Mouse (Mus musculus) heart, embryonic 15.5 days (tissue): ENCODE data around the gene Olfr95. TPM values are rescaled to one million over a fixed set of nuclear protein-coding genes. Genes with fewer than 3 reads are reported as not detected.
"Not testable (repeated sequence)": the region's sequence is repeated elsewhere in the genome, so short reads cannot be mapped to it uniquely, and the experiment has no call there.

Experiments
- ATAC-seq: fragments of 200-750 bp; cut with Nextera tagmentation; replicated peaks from 2 replicates; pipeline ENCODE4 v1.8.0; 2017; ENCODE audit warnings: low read depth, moderate TSS enrichment; ENCODE audit not compliant: insufficient number of reproducible peaks, insufficient read depth, low FRiP score
- H3K27ac ChIP-seq: fragments of 300-500 bp; sonication (generic); 2 replicates; pipeline ENCODE4 v1.5.1; 2015; ENCODE audit warnings: mild to moderate bottlenecking, inconsistent platforms
- H3K27me3 ChIP-seq: fragments of 300-500 bp; sonication (generic); 2 replicates; pipeline ENCODE4 v1.6.1; 2015; ENCODE audit warnings: inconsistent platforms
- H3K36me3 ChIP-seq: fragments of 300-500 bp; sonication (generic); 2 replicates; pipeline ENCODE4 v1.6.1; 2015; ENCODE audit warnings: mild to moderate bottlenecking, inconsistent platforms
- H3K4me1 ChIP-seq: fragments of 300-500 bp; sonication (generic); replicated peaks from 2 replicates; pipeline ENCODE4 v1.6.1; 2015; ENCODE audit warnings: inconsistent platforms
- H3K4me2 ChIP-seq: fragments of 300-500 bp; sonication (generic); 2 replicates; pipeline ENCODE4 v1.6.1; 2015; ENCODE audit warnings: inconsistent platforms, mild to moderate bottlenecking, moderate library complexity
- H3K4me3 ChIP-seq: fragments of 300-500 bp; sonication (generic); 2 replicates; pipeline ENCODE4 v1.5.1; 2015; ENCODE audit warnings: mild to moderate bottlenecking, inconsistent platforms
- H3K9ac ChIP-seq: fragments of 300-500 bp; sonication (generic); 2 replicates; pipeline ENCODE4 v1.6.1; 2015; ENCODE audit warnings: mild to moderate bottlenecking, inconsistent platforms
- H3K9me3 ChIP-seq: fragments of 300-500 bp; sonication (generic); replicated peaks from 2 replicates; pipeline ENCODE4 v1.6.1; 2016; ENCODE audit warnings: inconsistent platforms
- WGBS: fragments of 180-500 bp; shearing (Covaris S2); methylation state at CpG from one replicate; pipeline ENCODE4 v1.1.7; 2015; ENCODE audit warnings: mixed read lengths; 5-methylcytosine and 5-hydroxymethylcytosine counted together
- polyA plus RNA-seq: library from polyadenylated mRNA; unstranded; fragments of >200 nt; fragmentation: Nextera tagmentation; extraction: Ambion mirVana; gene quantifications from 2 replicates; pipeline ENCODE4 v1.2.1, GENCODE M21; 2015

Olfr95 gene
- polyA plus RNA-seq, result not detected in 2 replicates

GRCm38 (mm10) chr17:37213018-37213417 is at the start of gene Olfr95:
Gene Olfr95 (minus strand): TSS chr17:37213118.
- H3K27me3 ChIP-seq, result peaks cover 22% of the 10 kb centered on the region
- no peak for ATAC-seq

GRCm38 (mm10) chr17:37250544-37250943 is 37.6 kb upstream of the Olfr95 start:
- Histone ChIP-seq H3K9me3 (no peaks in the 10 kb centered on the region), H3K27ac (no peak overlapping the region), H3K36me3 (no peaks in the 10 kb centered on the region), H3K9ac (no peak overlapping the region), H3K4me2 (no peak overlapping the region), H3K27me3 (no peaks in the 10 kb centered on the region), H3K4me3 (no peak overlapping the region), H3K4me1 (no peaks in the 10 kb centered on the region)
- no peak for ATAC-seq
- WGBS, result 10% methylated on average over 1 of the region's 1 CpGs

More at GRCm38 (mm10) chr17:37213018-37213417, at the start of gene Olfr95:
- WGBS, result 67% methylated on average over 3 of the region's 3 CpGs
- Histone ChIP-seq H3K9ac (no peak within 1 kb of the TSS), H3K4me2 (no peak within 1 kb of the TSS), H3K4me3 (no peak within 1 kb of the TSS), H3K36me3 (no peaks in the 10 kb centered on the region), H3K4me1 (peaks cover 5% of the 10 kb centered on the region; the same call in 1 of the 2 replicates), H3K27ac (no peak within 1 kb of the TSS), H3K9me3 (no peaks in the 10 kb centered on the region)

DNA sequence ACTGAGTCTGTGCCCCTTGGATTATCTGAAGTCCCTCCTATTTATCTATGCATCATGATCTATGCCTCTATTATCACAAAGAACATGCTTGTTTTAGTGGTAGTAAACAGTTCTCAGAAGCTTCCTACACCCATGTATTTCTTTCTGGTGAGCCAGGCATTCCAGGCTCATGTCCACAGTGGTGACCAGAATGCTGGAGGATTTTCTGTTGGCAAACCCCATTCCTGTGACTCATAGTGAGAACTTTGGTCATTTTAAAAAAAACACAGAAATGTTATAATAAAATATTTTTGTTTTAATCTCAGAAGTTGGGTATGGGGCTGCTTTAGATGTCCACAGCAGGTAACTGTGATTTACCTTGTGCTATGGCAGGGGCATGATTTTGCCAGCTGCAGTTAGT is 36.5 kb upstream of the Olfr95 start:
- no peaks in the 10 kb centered on the region for H3K4me1 ChIP-seq
- no peak for ATAC-seq
- H3K4me2 ChIP-seq, result no peak overlapping the region
- no peaks in the 10 kb centered on the region for H3K9me3 ChIP-seq
- H3K27me3 ChIP-seq, result no peaks in the 10 kb centered on the region
- no peak overlapping the region for H3K9ac ChIP-seq
- H3K36me3 ChIP-seq, result no peaks in the 10 kb centered on the region
- no peak overlapping the region for H3K4me3 ChIP-seq
- H3K27ac ChIP-seq, result no peak overlapping the region

DNA sequence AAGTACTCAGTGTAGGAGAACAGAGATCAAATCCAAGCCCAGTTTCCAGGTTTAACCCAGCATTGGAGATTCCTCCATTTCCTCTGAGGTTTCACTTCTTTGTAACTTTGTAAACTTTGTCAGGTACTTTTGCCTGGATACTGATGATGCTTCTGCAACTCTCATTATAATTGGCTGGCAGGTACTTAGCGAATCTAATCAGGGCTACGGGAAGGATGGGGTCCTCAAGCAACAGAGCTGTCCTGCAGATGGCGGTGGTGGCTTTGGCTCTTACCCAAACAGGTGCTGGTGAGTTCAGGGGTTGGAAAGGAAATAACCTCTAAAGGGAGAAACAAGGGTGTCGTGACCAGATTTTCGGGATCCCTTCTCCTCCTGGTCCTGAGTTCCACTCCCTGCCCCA is 33.8 kb upstream of the Olfr95 start:
- no peak for ATAC-seq
- H3K27ac ChIP-seq, result no peak overlapping the region
- no peak overlapping the region for H3K4me2 ChIP-seq
- no peaks in the 10 kb centered on the region for H3K4me1 ChIP-seq
- 22% methylated on average over 5 of the region's 5 CpGs for WGBS
- H3K4me3 ChIP-seq, result no peak overlapping the region
- H3K27me3 ChIP-seq, result no peaks in the 10 kb centered on the region
- no peak overlapping the region for H3K9ac ChIP-seq
- H3K36me3 ChIP-seq, result no peaks in the 10 kb centered on the region
- no peaks in the 10 kb centered on the region for H3K9me3 ChIP-seq

DNA sequence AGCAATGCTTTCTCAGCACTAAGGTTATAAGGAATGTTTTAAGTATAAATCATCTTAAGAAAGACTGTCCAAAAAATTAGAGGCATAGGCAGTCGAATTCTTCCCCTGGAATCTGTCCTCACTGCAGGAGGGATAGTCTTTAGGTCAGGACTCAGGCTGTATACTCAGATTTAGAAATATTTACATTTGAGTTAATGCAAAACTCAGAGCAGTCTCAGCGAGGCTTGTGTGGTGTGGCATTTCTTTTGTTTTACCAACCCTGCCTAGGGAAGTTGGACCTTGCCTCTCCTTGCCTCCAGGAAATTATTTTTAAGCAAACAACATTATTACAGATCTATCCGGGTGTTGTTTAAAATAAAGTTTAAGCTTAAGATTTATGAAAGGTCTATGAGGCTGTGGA is 29.3 kb upstream of the Olfr95 start:
- no peaks in the 10 kb centered on the region for H3K9me3 ChIP-seq
- ATAC-seq, result no peak
- no peaks in the 10 kb centered on the region for H3K36me3 ChIP-seq
- no peak overlapping the region for H3K9ac ChIP-seq
- no peaks in the 10 kb centered on the region for H3K4me1 ChIP-seq
- no peak overlapping the region for H3K4me2 ChIP-seq
- 50% methylated on average over 3 of the region's 3 CpGs for WGBS
- no peak overlapping the region for H3K27ac ChIP-seq
- H3K27me3 ChIP-seq, result no peaks in the 10 kb centered on the region
- H3K4me3 ChIP-seq, result no peak overlapping the region

DNA sequence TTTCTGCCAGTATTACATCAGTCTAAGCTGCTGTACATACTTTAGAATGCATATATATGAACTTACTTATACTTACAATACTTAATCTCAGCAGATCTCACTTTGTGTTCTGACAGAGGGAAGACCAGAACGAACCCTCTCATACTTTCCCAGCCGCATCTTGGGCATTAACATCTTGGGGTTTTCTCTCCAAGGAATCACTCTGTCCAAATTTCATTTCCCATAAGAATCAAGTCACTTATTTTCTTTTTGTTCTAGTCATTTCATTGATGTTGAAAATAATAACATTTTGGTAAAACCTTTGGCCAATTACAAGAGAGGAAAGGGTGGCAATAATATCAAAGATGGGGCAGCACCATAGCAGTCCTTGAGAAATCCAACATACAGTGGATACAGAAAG is 24.3 kb upstream of the Olfr95 start, which contains the start of gene Olfr97:
Olfr97 (minus strand) TSS at position 101 of the 400 bp plus-strand sequence.
- not testable (repeated sequence) for H3K27ac ChIP-seq, ATAC-seq, H3K9me3 ChIP-seq, H3K4me2 ChIP-seq, H3K36me3 ChIP-seq, H3K4me3 ChIP-seq, H3K4me1 ChIP-seq, H3K9ac ChIP-seq, H3K27me3 ChIP-seq
- 67% methylated on average over 2 of the region's 2 CpGs for WGBS

GRCm38 (mm10) chr17:37221879-37222278 is 9.0 kb upstream of the Olfr95 start:
- no peaks in the 10 kb centered on the region for H3K4me1 ChIP-seq
- ATAC-seq, result no peak
- 25% methylated on average over 1 of the region's 1 CpGs for WGBS

GRCm38 (mm10) chr17:37219846-37220245 is 6.9 kb upstream of the Olfr95 start, which contains the start of gene Olfr96:
Gene Olfr96 (plus strand): TSS chr17:37220146.
- H3K27me3 ChIP-seq, result no peaks in the 10 kb centered on the region
- H3K27ac ChIP-seq, result no peak within 1 kb of the TSS
- no peaks in the 10 kb centered on the region for H3K4me1 ChIP-seq
- ATAC-seq, result no peak
- no peak within 1 kb of the TSS for H3K4me2 ChIP-seq
- WGBS, result 48% methylated on average over 4 of the region's 4 CpGs
- H3K4me3 ChIP-seq, result no peak within 1 kb of the TSS
- no peak within 1 kb of the TSS for H3K9ac ChIP-seq
- H3K9me3 ChIP-seq, result no peaks in the 10 kb centered on the region
- no peaks in the 10 kb centered on the region for H3K36me3 ChIP-seq

More at GRCm38 (mm10) chr17:37221879-37222278, 9.0 kb upstream of the Olfr95 start:
- Histone ChIP-seq H3K4me3 (no peak overlapping the region), H3K27ac (no peak overlapping the region), H3K9me3 (no peaks in the 10 kb centered on the region), H3K9ac (no peak overlapping the region), H3K36me3 (no peaks in the 10 kb centered on the region), H3K27me3 (no peaks in the 10 kb centered on the region), H3K4me2 (no peak overlapping the region)

GRCm38 (mm10) chr17:37218486-37218885 is 5.6 kb upstream of the Olfr95 start:
- H3K27me3 ChIP-seq, result no peaks in the 10 kb centered on the region
- no peak overlapping the region for H3K27ac ChIP-seq
- 75% methylated on average over 3 of the region's 3 CpGs for WGBS
- H3K4me3 ChIP-seq, result no peak overlapping the region
- no peaks in the 10 kb centered on the region for H3K4me1 ChIP-seq
- H3K9me3 ChIP-seq, result no peaks in the 10 kb centered on the region
- no peaks in the 10 kb centered on the region for H3K36me3 ChIP-seq
- ATAC-seq, result no peak
- H3K9ac ChIP-seq, result no peak overlapping the region
- H3K4me2 ChIP-seq, result no peak overlapping the region

DNA sequence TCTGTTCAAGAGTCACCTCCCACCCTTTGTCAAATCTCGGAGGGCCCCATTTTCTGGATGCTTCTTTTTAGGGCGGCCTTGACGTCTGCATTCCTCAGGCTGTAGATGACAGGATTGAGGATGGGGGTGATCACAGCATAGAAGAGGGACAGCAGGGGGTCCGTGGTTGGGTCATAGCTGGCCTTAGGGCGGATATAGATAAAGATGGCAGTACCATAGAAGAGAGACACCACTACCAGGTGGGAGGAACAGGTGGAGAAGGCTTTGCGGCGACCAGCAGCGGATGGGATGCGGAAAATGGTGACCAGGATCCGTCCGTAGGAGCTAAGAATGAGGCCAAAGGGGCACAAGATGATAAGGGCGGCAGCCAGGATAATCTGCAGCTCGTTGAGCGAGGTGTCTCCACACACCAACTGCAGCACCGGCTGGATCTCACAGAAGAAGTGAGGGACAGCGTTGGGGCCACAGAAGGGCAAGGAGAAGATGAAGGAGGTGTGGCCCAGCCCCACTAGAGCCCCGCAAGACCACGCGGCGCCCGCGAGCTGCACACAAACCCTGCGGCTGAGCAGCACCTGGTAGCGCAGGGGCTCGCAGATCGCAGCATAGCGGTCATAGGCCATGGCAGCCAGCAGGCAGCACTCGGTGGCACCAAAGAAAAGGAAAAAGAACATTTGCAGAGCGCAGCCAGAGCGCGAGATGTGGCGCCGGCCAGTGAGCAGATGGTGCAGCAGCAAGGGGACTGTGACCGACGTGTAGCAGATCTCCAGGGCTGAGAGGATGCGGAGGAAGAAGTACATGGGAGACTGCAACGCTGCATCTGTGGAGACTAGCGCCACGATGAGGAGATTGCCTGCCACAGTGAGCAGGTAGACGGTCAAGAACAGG is 1.8 kb downstream of the Olfr95 start:
- ATAC-seq, result no peak
- H3K4me1 ChIP-seq, result peaks cover 5% of the 10 kb centered on the region; the same call in 1 of the 2 replicates
- 11% methylated on average over 40 of the region's 40 CpGs for WGBS
- no peaks in the 10 kb centered on the region for H3K9me3 ChIP-seq
- no peak overlapping the region for H3K27ac ChIP-seq
- no peak overlapping the region for H3K9ac ChIP-seq
- H3K36me3 ChIP-seq, result no peaks in the 10 kb centered on the region
- H3K27me3 ChIP-seq, result peaks cover 26% of the 10 kb centered on the region
- H3K4me2 ChIP-seq, result peak overlapping the region; percentile 55
- peak overlapping the region; percentile 17 for H3K4me3 ChIP-seq

- no peaks in the 10 kb centered on the region for H3K9me3 ChIP-seq
- H3K27me3 ChIP-seq, result peaks cover 17% of the 10 kb centered on the region
- H3K4me1 ChIP-seq, result no peaks in the 10 kb centered on the region
- 30% methylated on average over 3 of the region's 3 CpGs for WGBS
- no peak overlapping the region for H3K9ac ChIP-seq
- H3K4me3 ChIP-seq, result no peak overlapping the region
- no peak for ATAC-seq
- H3K27ac ChIP-seq, result no peak overlapping the region
- no peaks in the 10 kb centered on the region for H3K36me3 ChIP-seq
- no peak overlapping the region for H3K4me2 ChIP-seq
Observed at GRCm38 (mm10) chr17:37203917-37204236, 9.0 kb downstream of the Olfr95 start.
